Mouse (Mus musculus) lung, adult 18-20 months (tissue): ENCODE data around the gene Iqsec1.

ENCODE experiments used
- DNase-seq, 2 experiments: peaks; one replicate each; pipeline ENCODE4 v3.0.0; 2022; ENCODE audit warnings: mixed read lengths in 2 of 2

The Iqsec1 gene

DNA sequence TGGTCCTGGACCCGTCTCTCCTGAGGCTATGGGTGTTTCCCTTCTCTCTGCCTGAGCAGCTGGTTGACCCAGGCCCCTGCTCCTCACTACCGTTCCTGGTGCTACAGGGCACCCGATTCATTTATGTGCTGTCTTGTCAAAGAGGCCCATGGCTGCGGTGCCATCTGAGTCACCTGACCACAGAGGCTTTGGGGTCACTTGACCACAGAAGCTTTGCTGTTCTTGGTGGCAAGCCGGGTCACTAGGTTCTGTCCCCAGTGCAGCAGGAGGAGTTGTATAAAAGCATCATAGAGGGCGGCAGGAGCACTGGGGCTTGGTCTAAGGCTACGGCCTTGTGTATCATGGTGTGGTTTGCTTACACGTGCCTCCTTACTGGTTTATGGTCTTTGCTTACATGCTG lies 375.2 kb downstream of the Iqsec1 start:
- DNase-seq: no peak

GRCm38 (mm10) chr6:90610248-90610647 lies 378.2 kb downstream of the Iqsec1 start:
- DNase-seq: no peak

GRCm38 (mm10) chr6:90608186-90608585 lies 380.3 kb downstream of the Iqsec1 start:
- DNase-seq: no peak

GRCm38 (mm10) chr6:90607196-90607595 lies 381.3 kb downstream of the Iqsec1 start:
- peak; percentile 45 to 62 for DNase-seq

DNA sequence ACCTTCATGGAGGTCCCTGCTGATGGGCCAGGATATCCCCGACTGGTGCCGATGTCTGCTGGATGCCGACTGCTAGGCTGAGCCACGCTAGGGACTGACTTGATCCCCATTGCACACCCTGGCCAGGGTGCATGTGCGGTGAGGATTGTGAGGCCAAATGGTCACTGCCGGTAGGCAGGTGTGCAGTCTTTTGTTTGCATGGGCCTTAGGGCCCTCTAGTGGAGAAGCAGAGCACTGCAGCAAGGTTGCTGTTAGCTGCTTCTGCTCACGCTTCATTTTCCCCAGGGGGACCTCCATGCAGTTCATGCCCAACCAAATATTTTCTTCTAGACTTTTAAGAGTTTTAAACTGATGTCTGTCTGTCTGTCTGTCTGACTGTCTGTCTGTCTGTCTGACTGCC lies 381.9 kb downstream of the Iqsec1 start:
- peak; percentile 61 to 63 for DNase-seq
